Mouse (Mus musculus): ENCODE results near the gene Ctnna3. TPM values are rescaled to one million over a fixed set of nuclear protein-coding genes. Genes with fewer than 3 reads are reported as not detected.
"Not testable (repeated sequence)": the region's sequence is repeated elsewhere in the genome, so short reads cannot be mapped to it uniquely, and the experiment has no call there.

Gene Ctnna3
- polyA plus RNA-seq, 1 experiment from 2014 or later: not detected

DNA sequence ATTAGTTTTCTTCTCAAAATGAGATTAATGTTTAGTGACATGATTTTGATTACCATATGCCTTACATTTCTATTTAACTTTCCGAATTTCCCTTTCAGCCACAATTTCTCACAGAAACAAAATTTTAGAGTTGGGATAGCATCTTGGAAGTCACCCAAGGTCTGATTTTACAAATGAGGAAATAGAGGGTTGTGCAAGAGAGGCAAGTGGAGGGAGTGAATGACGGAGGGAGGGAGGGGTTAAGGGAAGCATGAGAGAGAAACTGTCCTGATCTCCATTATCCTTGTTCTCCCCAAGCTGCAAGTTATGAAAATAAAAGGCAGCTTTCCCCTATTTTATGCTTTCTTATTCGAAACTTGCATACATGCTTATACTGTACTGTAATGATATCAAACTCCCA is 943.4 kb downstream of the Ctnna3 start:
- ATAC-seq (no peak), DNase-seq (no peak)
- TF ChIP-seq CTCF (IDR thresholded peaks at IDR 0.05; ENCODE audit: low read depth): no peak
- no peak for TF ChIP-seq EP300 (IDR thresholded peaks at IDR 0.05; ENCODE audit: low read depth)
- H3K4me3 ChIP-seq (ENCODE audit: low read depth, low read length): no peak overlapping the region
- H3K9me3 ChIP-seq (ENCODE audit: low read length): no peaks in the 10 kb centered on the region
- H3K4me1 ChIP-seq (ENCODE audit: insufficient read depth): no peaks in the 10 kb centered on the region
- H3K27ac ChIP-seq (ENCODE audit: low read depth): no peak overlapping the region
- H3K9ac ChIP-seq (replicated peaks): no peak overlapping the region
- H3K4me2 ChIP-seq (ENCODE audit: low read depth, low read length): no peak overlapping the region
- no peaks in the 10 kb centered on the region for H3K36me3 ChIP-seq (replicated peaks; ENCODE audit: insufficient read depth, low read length)
- no peaks in the 10 kb centered on the region for H3K27me3 ChIP-seq (ENCODE audit: insufficient read depth, low read length)
- 54% methylated on average over 3 of the region's 3 CpGs for whole genome bisulfite sequencing (ENCODE audit: insufficient replicate concordance)

DNA sequence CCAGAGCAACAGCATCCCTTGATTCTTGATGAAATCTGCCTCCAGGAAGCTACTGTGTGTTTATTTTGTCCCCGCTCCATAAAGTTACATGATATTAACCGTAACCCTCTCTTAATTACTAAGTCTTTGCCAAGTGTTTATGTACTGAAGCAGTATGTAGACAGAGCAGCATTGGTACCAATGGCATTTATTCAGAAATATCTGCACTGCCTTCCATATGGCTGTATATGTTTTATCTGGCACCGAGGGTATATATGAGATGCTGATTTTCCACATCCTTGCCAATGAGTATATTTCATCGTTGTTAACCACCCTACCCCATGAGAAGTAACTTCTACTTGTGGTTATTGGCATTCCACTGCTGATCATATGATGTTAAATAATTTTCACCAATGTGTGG is 947.9 kb downstream of the Ctnna3 start:
- Histone ChIP-seq H3K4me3 (ENCODE audit: low read depth, low read length) (no peak overlapping the region), H3K9me3 (ENCODE audit: low read length) (no peaks in the 10 kb centered on the region), H3K27me3 (ENCODE audit: insufficient read depth, low read length) (no peaks in the 10 kb centered on the region), H3K27ac (ENCODE audit: low read depth) (no peak overlapping the region), H3K4me1 (ENCODE audit: insufficient read depth) (no peaks in the 10 kb centered on the region), H3K4me2 (ENCODE audit: low read depth, low read length) (no peak overlapping the region), H3K36me3 (replicated peaks; ENCODE audit: insufficient read depth, low read length) (no peaks in the 10 kb centered on the region), H3K9ac (replicated peaks) (no peak overlapping the region)
- no peak for TF ChIP-seq EP300 (IDR thresholded peaks at IDR 0.05; ENCODE audit: low read depth)
- TF ChIP-seq CTCF (IDR thresholded peaks at IDR 0.05; ENCODE audit: low read depth): no peak
- WGBS (ENCODE audit: insufficient replicate concordance): 74% methylated on average over 4 of the region's 4 CpGs
- DNase-seq: no peak
- no peak for ATAC-seq

DNA sequence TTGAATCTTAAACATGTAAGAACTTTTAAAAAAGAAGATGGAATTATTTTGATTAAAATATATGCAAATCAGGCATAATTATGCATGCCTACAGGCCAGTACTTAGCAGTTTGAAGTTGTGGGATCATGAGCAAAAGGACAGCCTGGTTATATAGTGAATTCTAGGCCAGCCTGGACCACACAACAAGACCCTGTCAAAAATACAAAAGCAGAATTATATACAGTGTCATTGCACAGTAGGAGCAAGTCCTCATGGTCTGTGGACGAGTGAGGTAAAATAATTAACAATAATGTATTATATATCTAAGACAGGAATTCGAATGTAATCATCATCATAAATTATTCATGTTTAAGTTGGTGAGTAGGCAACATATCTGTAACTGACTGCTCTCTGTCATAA is 966.7 kb downstream of the Ctnna3 start:
- Histone ChIP-seq H3K4me3 (ENCODE audit: low read depth, low read length) (no peak overlapping the region), H3K4me1 (ENCODE audit: insufficient read depth) (no peaks in the 10 kb centered on the region), H3K36me3 (replicated peaks; ENCODE audit: insufficient read depth, low read length) (no peaks in the 10 kb centered on the region), H3K27me3 (ENCODE audit: insufficient read depth, low read length) (no peaks in the 10 kb centered on the region), H3K9me3 (ENCODE audit: low read length) (no peaks in the 10 kb centered on the region), H3K27ac (ENCODE audit: low read depth) (no peak overlapping the region), H3K9ac (replicated peaks) (no peak overlapping the region), H3K4me2 (ENCODE audit: low read depth, low read length) (no peak overlapping the region)
- ATAC-seq (no peak), DNase-seq (no peak)
- TF ChIP-seq EP300 (IDR thresholded peaks at IDR 0.05; ENCODE audit: low read depth) (no peak), CTCF (IDR thresholded peaks at IDR 0.05; ENCODE audit: low read depth) (no peak)
- 39% methylated on average over 2 of the region's 2 CpGs for WGBS (ENCODE audit: insufficient replicate concordance)

DNA sequence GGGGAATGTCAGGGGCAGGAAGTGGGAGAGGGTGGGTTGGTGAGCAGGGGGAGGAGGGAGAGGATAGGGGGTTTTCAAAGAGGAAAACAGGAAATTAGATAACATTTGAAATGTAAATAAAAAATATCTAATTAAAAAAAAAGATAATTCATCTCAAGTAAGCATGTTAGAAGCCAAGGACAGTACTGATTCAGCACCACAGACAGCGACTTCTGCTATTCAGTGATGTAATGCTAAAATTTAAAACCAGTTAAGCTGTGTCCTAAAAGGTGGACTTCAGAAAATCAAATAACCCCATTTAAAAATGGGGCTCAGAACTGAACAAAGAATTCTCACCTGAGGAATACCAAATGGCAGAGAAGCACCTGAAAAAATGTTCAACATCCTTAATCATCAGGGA is 988.5 kb downstream of the Ctnna3 start:
- H3K4me2 ChIP-seq (ENCODE audit: low read depth, low read length); H3K4me3 ChIP-seq (ENCODE audit: low read depth, low read length); ATAC-seq; H3K9ac ChIP-seq (replicated peaks); H3K4me1 ChIP-seq (ENCODE audit: insufficient read depth); H3K27ac ChIP-seq (ENCODE audit: low read depth); H3K27me3 ChIP-seq (ENCODE audit: insufficient read depth, low read length); DNase-seq; H3K9me3 ChIP-seq (ENCODE audit: low read length); H3K36me3 ChIP-seq (replicated peaks; ENCODE audit: insufficient read depth, low read length): not testable (repeated sequence)
- WGBS (ENCODE audit: insufficient replicate concordance): 14% methylated on average over 1 of the region's 1 CpGs

DNA sequence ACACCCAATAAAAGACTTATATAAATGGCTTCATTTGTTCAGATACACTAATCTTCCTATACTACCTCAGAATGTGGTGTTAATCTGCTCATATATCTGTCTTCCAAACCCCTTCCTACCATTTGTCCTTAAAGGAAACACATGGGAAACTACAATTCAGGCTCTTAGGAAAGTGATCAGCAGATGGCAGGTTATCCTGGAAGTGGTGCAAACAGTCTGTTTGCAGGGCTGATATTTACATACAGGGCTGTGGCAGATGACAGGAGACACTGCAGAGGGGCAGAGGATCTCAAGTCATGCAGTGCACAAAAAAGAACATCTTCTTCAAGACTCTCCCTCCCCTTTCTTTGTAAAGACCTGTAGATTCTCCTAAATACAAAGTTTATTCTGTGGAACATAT is 1008.8 kb downstream of the Ctnna3 start:
- TF ChIP-seq EP300 (IDR thresholded peaks at IDR 0.05; ENCODE audit: low read depth): no peak
- TF ChIP-seq CTCF (IDR thresholded peaks at IDR 0.05; ENCODE audit: low read depth): no peak
- H3K27me3 ChIP-seq (ENCODE audit: insufficient read depth, low read length): no peaks in the 10 kb centered on the region
- no peak overlapping the region for H3K4me3 ChIP-seq (ENCODE audit: low read depth, low read length)
- H3K9ac ChIP-seq (replicated peaks): no peak overlapping the region
- no peaks in the 10 kb centered on the region for H3K36me3 ChIP-seq (replicated peaks; ENCODE audit: insufficient read depth, low read length)
- H3K27ac ChIP-seq (ENCODE audit: low read depth): no peak overlapping the region
- H3K4me1 ChIP-seq (ENCODE audit: insufficient read depth): no peaks in the 10 kb centered on the region
- no peak for ATAC-seq
- no peak for DNase-seq
- H3K4me2 ChIP-seq (ENCODE audit: low read depth, low read length): no peak overlapping the region
- H3K9me3 ChIP-seq (ENCODE audit: low read length): no peaks in the 10 kb centered on the region

DNA sequence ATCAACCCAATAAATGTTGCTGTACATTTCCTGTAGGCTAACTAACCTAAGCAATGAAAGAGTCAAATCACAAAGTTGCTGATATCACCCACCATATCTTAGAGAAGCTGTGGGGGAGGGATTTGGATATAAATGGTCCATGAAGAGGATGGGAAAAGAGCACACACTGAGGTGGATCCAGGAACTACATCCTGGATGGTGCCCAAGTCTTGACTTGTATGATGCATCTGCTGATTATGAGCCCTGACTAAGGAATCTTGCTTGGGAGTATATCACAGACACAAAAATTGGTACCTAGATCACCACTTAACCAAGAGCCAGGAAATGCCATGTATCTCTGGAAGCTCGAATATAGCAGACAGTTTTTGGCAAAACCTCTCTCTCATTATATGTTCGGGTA is 1018.7 kb downstream of the Ctnna3 start:
- WGBS (ENCODE audit: insufficient replicate concordance): 65% methylated on average over 2 of the region's 2 CpGs
- ATAC-seq (no peak), DNase-seq (no peak)
- H3K27me3 ChIP-seq (ENCODE audit: insufficient read depth, low read length): no peaks in the 10 kb centered on the region
- no peaks in the 10 kb centered on the region for H3K36me3 ChIP-seq (replicated peaks; ENCODE audit: insufficient read depth, low read length)
- H3K9ac ChIP-seq (replicated peaks): no peak overlapping the region
- no peak overlapping the region for H3K4me2 ChIP-seq (ENCODE audit: low read depth, low read length)
- no peak overlapping the region for H3K4me3 ChIP-seq (ENCODE audit: low read depth, low read length)
- H3K9me3 ChIP-seq (ENCODE audit: low read length): no peaks in the 10 kb centered on the region
- H3K27ac ChIP-seq (ENCODE audit: low read depth): no peak overlapping the region
- TF ChIP-seq CTCF (IDR thresholded peaks at IDR 0.05; ENCODE audit: low read depth): no peak
- no peak for TF ChIP-seq EP300 (IDR thresholded peaks at IDR 0.05; ENCODE audit: low read depth)
- no peaks in the 10 kb centered on the region for H3K4me1 ChIP-seq (ENCODE audit: insufficient read depth)

DNA sequence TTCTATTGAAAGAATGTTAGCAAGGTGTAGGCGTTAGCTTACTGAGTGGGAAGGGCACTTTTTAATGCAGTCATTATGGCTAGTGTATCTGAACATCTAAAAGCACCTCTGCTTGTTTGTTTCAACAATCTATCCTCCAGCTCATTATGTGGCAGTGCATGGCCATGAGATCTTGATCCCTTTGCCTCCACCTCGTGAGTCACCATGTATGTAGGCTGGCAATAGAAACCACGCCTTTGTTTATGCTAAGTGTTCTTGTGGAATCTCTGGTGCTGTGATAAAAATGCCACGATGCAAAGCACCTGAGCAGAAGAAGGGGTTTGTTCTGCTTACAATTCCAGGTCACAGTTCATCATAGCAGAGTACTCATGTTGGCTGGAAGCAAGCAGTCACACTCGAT is 1053.4 kb downstream of the Ctnna3 start:
- no peak for ATAC-seq
- Histone ChIP-seq H3K4me1 (ENCODE audit: insufficient read depth) (no peaks in the 10 kb centered on the region), H3K27ac (ENCODE audit: low read depth) (no peak overlapping the region), H3K4me3 (ENCODE audit: low read depth, low read length) (no peak overlapping the region), H3K27me3 (ENCODE audit: insufficient read depth, low read length) (no peaks in the 10 kb centered on the region), H3K4me2 (ENCODE audit: low read depth, low read length) (no peak overlapping the region), H3K9me3 (ENCODE audit: low read length) (no peaks in the 10 kb centered on the region), H3K9ac (replicated peaks) (no peak overlapping the region), H3K36me3 (replicated peaks; ENCODE audit: insufficient read depth, low read length) (no peaks in the 10 kb centered on the region)
- TF ChIP-seq EP300 (IDR thresholded peaks at IDR 0.05; ENCODE audit: low read depth) (no peak), CTCF (IDR thresholded peaks at IDR 0.05; ENCODE audit: low read depth) (no peak)
- DNase-seq: no peak
- 65% methylated on average over 5 of the region's 5 CpGs for WGBS (ENCODE audit: insufficient replicate concordance)

Data from liver, postnatal 0 days (tissue).